ENCODE assay signal across 17 mouse cellular contexts in the genomic region with DNA sequence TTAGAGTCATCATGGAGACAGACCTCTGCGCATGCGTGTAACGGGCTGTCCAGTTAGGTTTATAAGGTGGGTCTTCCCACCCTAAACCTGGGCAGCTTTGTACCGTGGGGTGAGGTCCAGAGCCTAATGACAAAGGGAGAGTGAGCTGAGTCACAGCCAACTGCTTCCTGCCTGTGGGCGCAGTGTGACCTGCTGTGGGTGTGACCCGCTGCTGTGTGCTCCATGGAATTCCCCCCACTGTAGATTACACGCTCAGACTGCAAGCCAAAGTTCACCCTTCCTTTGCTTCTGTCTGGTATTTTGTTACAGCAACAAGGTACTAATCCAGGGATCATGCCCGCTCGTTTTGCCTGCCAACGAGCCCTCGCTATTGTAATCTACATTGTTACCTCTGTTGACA.
DNase-seq lines count a peak whose midpoint lies in the region; ATAC-seq lines count a peak whose summit lies in the region.
"Had no signal": no experiment of that assay in that cellular context is flagged by ENCODE, and none has a peak within 500 bp of the region (broad histone marks: within the 10 kb centered on the region; RNA-seq: fewer than 3 reads in every experiment).

No protein-coding gene starts in this region.

- peak; percentile 55 for DNase-seq in CD4-positive, CD25-positive, alpha-beta regulatory T cell, adult 2 months (ENCODE audit: low read depth, low spot score)
- DNase-seq in induced T-regulatory cell, adult 2 months (ENCODE audit: low read depth): peak; percentile 26
- peak; percentile 28 to 56 for DNase-seq in natural killer cell, adult 2 months (ENCODE audit: low spot score in 2 of 2)
- DNase-seq in gastrocnemius, postnatal 25 days: no peak
- no peak for DNase-seq in heart, adult 9 months (ENCODE audit: low spot score in 2 of 2)
- DNase-seq in cerebellum, adult 9-10 months: no peak
- DNase-seq in B cell, adult 2 months: no peak
- DNase-seq: adrenal gland, adult 2 months; adrenal gland, postnatal 36 days; cerebellum, adult 2 months; cerebellum, postnatal 14 days; gastrocnemius, postnatal 14 days; heart, adult 18-20 months; heart, postnatal 36 days had no signal

- peak; percentile 72 for ATAC-seq in common myeloid progenitor, adult 5-6 weeks (replicated peaks; ENCODE audit: low read depth, poor library complexity, severe bottlenecking)
- ATAC-seq: forebrain, embryonic 16.5 days; inflammation-experienced regulatory T-cells, adult 6 months had no signal

Comparison
In these comparisons a context has a peak if more than half of its experiments do, and no peak if none do; other contexts are left out.
1. DNase-seq: peak in CD4-positive, CD25-positive, alpha-beta regulatory T cell, adult 2 months (single experiment), induced T-regulatory cell, adult 2 months (single experiment) and natural killer cell, adult 2 months (2 of 2); none in gastrocnemius, postnatal 25 days (single experiment), heart, adult 9 months (0 of 2), cerebellum, adult 9-10 months (single experiment) and B cell, adult 2 months (0 of 2).